Mouse (Mus musculus) thymus, postnatal 4 days (tissue): ENCODE measurements around the gene Sf3a3.

Experiments used
- DNase-seq: peaks from one replicate; pipeline ENCODE4 v3.0.0; 2021

The Sf3a3 gene

GRCm38 (mm10) chr4:124741376-124742343 is 27.1 kb downstream of the Sf3a3 start, which contains the start of gene Inpp5b:
Inpp5b (plus strand) TSS chr4:124741850.
- DNase-seq: peak; percentile 79

GRCm38 (mm10) chr4:124742839-124743238 is 28.3 kb downstream of the Sf3a3 start:
- DNase-seq: no peak

- no peak for DNase-seq
Observed at GRCm38 (mm10) chr4:124746577-124746976, 32.0 kb downstream of the Sf3a3 start.

GRCm38 (mm10) chr4:124747851-124748250 is 33.3 kb downstream of the Sf3a3 start:
- DNase-seq: no peak

GRCm38 (mm10) chr4:124751300-124752250 is 37.0 kb downstream of the Sf3a3 start:
- DNase-seq: peak; percentile 96

GRCm38 (mm10) chr4:124752281-124753199 is 38.0 kb downstream of the Sf3a3 start:
- peak; percentile 62 for DNase-seq

GRCm38 (mm10) chr4:124755526-124755925 is 41.0 kb downstream of the Sf3a3 start:
- DNase-seq: no peak

GRCm38 (mm10) chr4:124759305-124759811 is 44.8 kb downstream of the Sf3a3 start:
- DNase-seq: no peak

- no peak for DNase-seq
Observed at GRCm38 (mm10) chr4:124761201-124761600, 46.6 kb downstream of the Sf3a3 start.

- DNase-seq: no peak
Observed at GRCm38 (mm10) chr4:124762858-124763452, 48.4 kb downstream of the Sf3a3 start.

- no peak for DNase-seq
Observed at GRCm38 (mm10) chr4:124765802-124766565, 51.4 kb downstream of the Sf3a3 start.

GRCm38 (mm10) chr4:124766566-124766940 is 52.0 kb downstream of the Sf3a3 start:
- DNase-seq: no peak

GRCm38 (mm10) chr4:124768963-124769591 is 54.5 kb downstream of the Sf3a3 start:
- no peak for DNase-seq

- no peak for DNase-seq
Observed at GRCm38 (mm10) chr4:124770624-124771023, 56.0 kb downstream of the Sf3a3 start.

GRCm38 (mm10) chr4:124772125-124772524 is 57.5 kb downstream of the Sf3a3 start:
- DNase-seq: no peak

GRCm38 (mm10) chr4:124773449-124773848 is 58.9 kb downstream of the Sf3a3 start:
- no peak for DNase-seq

GRCm38 (mm10) chr4:124773995-124774394 is 59.4 kb downstream of the Sf3a3 start:
- DNase-seq: no peak

GRCm38 (mm10) chr4:124774429-124774828 is 59.9 kb downstream of the Sf3a3 start:
- no peak for DNase-seq

GRCm38 (mm10) chr4:124781361-124781760 is 66.8 kb downstream of the Sf3a3 start:
- DNase-seq: no peak
